Comparison of ENCODE assay signal across 24 mouse cellular contexts in the genomic region with DNA sequence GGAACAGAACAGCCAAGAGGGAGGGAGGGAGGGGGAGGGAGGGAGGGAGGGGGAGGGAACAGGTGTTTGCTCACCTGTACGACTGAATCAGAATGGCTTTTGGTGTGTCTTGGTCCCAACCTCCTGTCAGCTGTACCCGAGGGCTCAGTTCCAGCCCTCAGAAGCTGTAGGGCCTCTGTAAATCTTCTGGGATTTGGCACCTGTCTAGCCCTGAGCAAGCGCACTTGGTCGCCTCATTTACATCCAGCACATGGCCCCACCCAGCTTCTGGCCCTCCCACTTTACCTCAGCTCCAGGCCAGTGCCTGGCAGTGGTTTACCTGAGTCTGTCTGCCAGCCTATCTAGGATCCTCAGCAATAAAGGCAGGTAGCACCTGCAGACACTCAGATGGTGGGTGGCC. TPM values are rescaled to one million over a fixed set of nuclear protein-coding genes. Genes with fewer than 3 reads are reported as not detected.
A peak's percentile ranks its signal among the peaks of the same experiment; 100 is the strongest.
DNase-seq lines count a peak whose midpoint lies in the region; ATAC-seq lines count a peak whose summit lies in the region.
"Had no signal": no experiment of that assay in that cellular context is flagged by ENCODE, and none has a peak within 500 bp of the region (broad histone marks: within the 10 kb centered on the region; RNA-seq: fewer than 3 reads in every experiment).

No protein-coding gene starts in this region.

- H3K36me3 ChIP-seq in limb, embryonic 15.5 days: no peaks in the 10 kb centered on the region; the same call in none of the 2 replicates
- no peaks in the 10 kb centered on the region for H3K36me3 ChIP-seq in limb, embryonic 10.5 days

- H3K27me3 ChIP-seq in limb, embryonic 15.5 days: no peaks in the 10 kb centered on the region
- no peaks in the 10 kb centered on the region for H3K27me3 ChIP-seq in limb, embryonic 10.5 days (ENCODE audit: low read depth, poor library complexity, severe bottlenecking)
- H3K27me3 ChIP-seq: CH12.LX; forebrain, embryonic 12.5 days; hindbrain, embryonic 15.5 days; Patski had no signal

- H3K4me3 ChIP-seq in limb, embryonic 15.5 days: no peak overlapping the region
- no peak overlapping the region for H3K4me3 ChIP-seq in limb, embryonic 10.5 days
- H3K4me3 ChIP-seq: forebrain, embryonic 12.5 days; heart, embryonic 10.5 days; hindbrain, embryonic 15.5 days had no signal

- WGBS in limb, embryonic 15.5 days: 18% methylated on average over 4 of the region's 4 CpGs
- WGBS in limb, embryonic 10.5 days: 18% methylated on average over 4 of the region's 4 CpGs
- WGBS in large intestine, adult 2 months: 11% methylated on average over 4 of the region's 4 CpGs

- DNase-seq in limb, embryonic 10.5 days (ENCODE audit: low spot score): no peak
- peak; percentile 49 for DNase-seq in lung, postnatal 36 days
- DNase-seq in lung, postnatal 25 days (ENCODE audit: low spot score): no peak
- peak; percentile 60 for DNase-seq in large intestine, adult 2 months (ENCODE audit: low read depth, low spot score)
- DNase-seq in frontal cortex, postnatal 10 days (ENCODE audit: low spot score in 2 of 2): no peak
- no peak for DNase-seq in spleen, adult 12 weeks (ENCODE audit: low spot score)
- DNase-seq: B cell, adult 2 months; cerebellum, adult 11 months; cerebellum, adult 9-11 months; gastrocnemius, postnatal 10 days; heart, postnatal 4 days; kidney, adult 11 months; left cerebral cortex, postnatal 4 days; midbrain, embryonic 14.5 days; thymus, postnatal 25 days had no signal

- no peak overlapping the region for H3K9ac ChIP-seq in limb, embryonic 15.5 days
- H3K9ac ChIP-seq: forebrain, embryonic 12.5 days; hindbrain, embryonic 15.5 days had no signal

- H3K4me1 ChIP-seq in limb, embryonic 15.5 days: no peaks in the 10 kb centered on the region
- no peaks in the 10 kb centered on the region for H3K4me1 ChIP-seq in limb, embryonic 10.5 days
- H3K4me1 ChIP-seq: forebrain, embryonic 12.5 days; hindbrain, embryonic 15.5 days had no signal

- 0 out of 2 replicates have a peak, but pooled peaks have one; percentile 58 for ATAC-seq in limb, embryonic 15.5 days (ENCODE audit: insufficient number of reproducible peaks, low FRiP score, low TSS enrichment, low read depth)
- ATAC-seq: Patski had no signal

- H3K9me3 ChIP-seq in limb, embryonic 15.5 days: no peaks in the 10 kb centered on the region
- no peaks in the 10 kb centered on the region for H3K9me3 ChIP-seq in limb, embryonic 10.5 days (replicated peaks)
- H3K9me3 ChIP-seq: forebrain, embryonic 12.5 days; G1E; heart, embryonic 10.5 days; hindbrain, embryonic 15.5 days had no signal

- H3K4me2 ChIP-seq in limb, embryonic 15.5 days: no peak overlapping the region
- H3K4me2 ChIP-seq: forebrain, embryonic 12.5 days; hindbrain, embryonic 15.5 days; liver, embryonic 11.5 days had no signal

- H3K27ac ChIP-seq in limb, embryonic 15.5 days: no peak overlapping the region
- no peak overlapping the region for H3K27ac ChIP-seq in limb, embryonic 10.5 days
- H3K27ac ChIP-seq: forebrain, embryonic 12.5 days; heart, embryonic 10.5 days; hindbrain, embryonic 15.5 days had no signal

RNA-seq across cellular contexts. Expression of a gene that starts 20.8 kb away (rescaled TPM):
- 244 and 255 TPM in 2 replicates for polyA plus RNA-seq in limb, embryonic 15.5 days (2015; fragmentation: Nextera tagmentation; extraction: Ambion mirVana)
- polyA plus RNA-seq in limb, embryonic 10.5 days (2016; fragmentation: Nextera tagmentation; extraction: Ambion mirVana): 471 and 496 TPM in 2 replicates
- polyA plus RNA-seq in large intestine, adult 2 months (2012; rRNA removed): 139 and 141 TPM in 2 replicates

RNA-seq across cellular contexts. Expression of a gene that starts 32.9 kb away (rescaled TPM):
- polyA plus RNA-seq in limb, embryonic 15.5 days (2015; fragmentation: Nextera tagmentation; extraction: Ambion mirVana): 68.2 and 69.0 TPM in 2 replicates
- polyA plus RNA-seq in limb, embryonic 10.5 days (2016; fragmentation: Nextera tagmentation; extraction: Ambion mirVana): 87.9 and 104 TPM in 2 replicates
- 87.3 and 119 TPM in 2 replicates for polyA plus RNA-seq in large intestine, adult 2 months (2012; rRNA removed)

RNA-seq across cellular contexts. Expression of a gene that starts 41.8 kb away (rescaled TPM):
- polyA plus RNA-seq in limb, embryonic 15.5 days (2015; fragmentation: Nextera tagmentation; extraction: Ambion mirVana): 8.0 and 9.3 TPM in 2 replicates
- 2.8 and 3.6 TPM in 2 replicates for polyA plus RNA-seq in limb, embryonic 10.5 days (2016; fragmentation: Nextera tagmentation; extraction: Ambion mirVana)
- polyA plus RNA-seq in large intestine, adult 2 months (2012; rRNA removed): 23.2 and 29.1 TPM in 2 replicates

RNA-seq across cellular contexts. Expression of a gene that starts 42.7 kb away (rescaled TPM):
- 0.26 TPM in 1 of 2 replicates, not detected in the other for polyA plus RNA-seq in limb, embryonic 15.5 days (2015; fragmentation: Nextera tagmentation; extraction: Ambion mirVana)
- polyA plus RNA-seq in limb, embryonic 10.5 days (2016; fragmentation: Nextera tagmentation; extraction: Ambion mirVana): not detected in 2 replicates
- 0.01 TPM in 1 of 2 replicates, not detected in the other for polyA plus RNA-seq in large intestine, adult 2 months (2012; rRNA removed)
- polyA plus RNA-seq: forebrain, embryonic 12.5 days; G1E; heart, embryonic 10.5 days; heart, embryonic 16.5 days; liver, embryonic 11.5 days had no signal

RNA-seq across cellular contexts. Expression of a gene that starts 49.4 kb away (rescaled TPM):
- polyA plus RNA-seq in limb, embryonic 15.5 days (2015; fragmentation: Nextera tagmentation; extraction: Ambion mirVana): 13.3 and 16.6 TPM in 2 replicates
- 1.7 and 2.7 TPM in 2 replicates for polyA plus RNA-seq in limb, embryonic 10.5 days (2016; fragmentation: Nextera tagmentation; extraction: Ambion mirVana)
- 5.2 and 6.6 TPM in 2 replicates for polyA plus RNA-seq in large intestine, adult 2 months (2012; rRNA removed)

Comparison
In these comparisons a context has a peak if more than half of its experiments do, and no peak if none do; other contexts are left out.
1. DNase-seq: peak in lung, postnatal 36 days (single experiment) and large intestine, adult 2 months (single experiment); none in limb, embryonic 10.5 days (single experiment), lung, postnatal 25 days (single experiment), frontal cortex, postnatal 10 days (0 of 2) and spleen, adult 12 weeks (single experiment).